Mouse (Mus musculus) MN1 (cell line): ENCODE data around the gene Cep131.

ENCODE experiments used
- DNase-seq: peaks from one replicate; pipeline ENCODE4 v3.0.0-alpha.2; 2016; ENCODE audit warnings: low spot score

Gene Cep131

DNA sequence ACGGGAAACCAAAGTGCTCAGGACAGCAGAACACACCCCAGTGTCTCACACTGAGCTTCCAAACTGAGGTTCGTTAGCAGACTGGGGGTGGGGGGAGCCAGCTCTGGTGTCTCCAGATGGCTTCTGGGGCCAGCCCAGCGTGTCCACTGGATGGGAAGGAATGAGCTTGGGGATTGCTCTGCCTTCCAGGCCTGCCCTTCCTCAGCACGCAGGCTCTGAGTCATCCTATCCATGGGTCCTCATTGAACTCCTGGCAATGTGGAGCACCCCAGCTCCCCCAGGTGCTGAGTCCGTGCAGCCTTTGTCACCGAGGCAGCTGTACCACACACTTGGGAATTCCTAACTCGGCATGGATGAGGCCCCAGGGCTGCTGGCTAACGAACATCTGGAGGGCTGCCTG, 64.4 kb downstream of the Cep131 start:
- no peak for DNase-seq

DNA sequence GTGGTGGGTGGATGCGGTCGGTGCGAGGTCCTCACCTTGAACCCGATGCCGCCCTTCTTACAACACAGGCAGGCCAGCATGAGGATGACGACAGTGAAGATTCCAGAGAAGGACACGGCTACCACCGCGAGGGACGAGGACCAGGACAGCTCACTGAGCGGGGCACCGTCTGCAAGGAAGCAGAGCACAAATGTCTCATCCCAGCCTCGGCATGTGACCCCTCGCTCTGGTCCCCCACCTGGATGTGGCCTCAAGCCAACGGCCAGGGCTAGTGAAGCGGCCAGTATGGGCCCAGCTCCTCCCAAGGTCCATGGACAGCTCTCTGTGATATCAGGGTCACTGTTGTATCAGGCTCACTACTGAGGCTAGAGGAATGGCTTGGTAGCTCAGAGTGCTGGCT, 65.3 kb downstream of the Cep131 start:
- DNase-seq, result no peak

DNA sequence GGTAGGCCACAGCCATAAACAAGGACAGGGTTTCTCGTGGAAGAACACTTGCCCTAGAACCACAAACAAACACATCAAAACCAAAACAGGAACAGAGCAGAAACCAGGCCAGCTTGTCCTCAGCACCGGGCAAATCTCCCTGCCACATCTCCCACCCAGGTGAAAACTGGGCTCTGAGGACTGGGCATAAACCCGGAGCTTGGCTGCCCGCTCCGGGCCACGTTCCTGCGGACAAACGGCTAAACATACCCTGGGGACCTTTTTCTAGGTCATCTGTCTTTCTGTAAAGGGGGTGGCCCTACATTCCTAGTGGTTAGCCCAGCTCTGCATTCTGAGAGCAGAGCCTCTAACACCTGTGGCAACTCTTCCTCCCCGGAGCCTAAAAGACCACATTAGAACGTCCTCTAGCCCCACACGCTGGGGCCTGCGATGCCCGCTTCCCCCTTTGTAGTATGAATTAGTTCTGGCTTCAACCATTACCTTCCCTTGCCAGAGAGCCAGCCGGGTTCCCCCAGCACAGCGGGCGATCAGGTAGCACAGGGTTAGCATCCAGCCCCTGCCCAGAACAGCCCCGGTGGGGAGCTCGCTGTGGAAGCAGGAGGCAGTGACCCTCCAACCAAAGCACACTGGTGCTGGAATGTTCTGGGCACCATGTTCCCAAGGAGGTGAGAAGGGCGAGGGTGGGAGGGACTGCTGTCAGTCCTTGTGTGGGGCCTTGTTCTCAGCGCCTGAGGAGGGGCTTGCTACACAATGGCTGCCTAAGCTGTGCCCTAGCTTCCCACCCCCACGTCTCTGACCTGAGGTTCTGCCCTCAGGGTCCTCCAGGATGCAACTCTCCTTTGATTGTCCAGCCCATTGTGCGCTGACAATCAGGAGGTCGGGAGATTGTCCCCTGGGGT, 66.8 kb downstream of the Cep131 start:
- DNase-seq, result no peak

DNA sequence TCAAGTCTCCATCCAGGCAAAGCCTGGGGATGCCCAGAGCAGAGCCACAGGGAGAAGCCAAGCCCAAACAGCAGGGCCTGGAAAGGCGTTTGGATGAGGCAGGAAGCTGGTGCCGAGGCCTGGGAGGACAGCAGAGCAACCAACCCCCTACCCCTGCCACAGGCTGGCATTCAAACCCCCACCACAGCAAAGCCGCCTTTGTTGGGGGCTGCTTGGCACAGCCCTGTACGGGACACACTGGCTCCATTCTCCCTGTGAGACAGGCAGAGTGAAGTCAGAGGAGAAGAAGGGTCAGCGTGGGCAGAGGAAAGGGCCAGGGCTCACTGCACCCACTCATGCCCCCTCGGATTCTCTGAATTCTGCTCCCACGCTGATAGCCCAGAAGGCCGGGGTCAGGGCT, 69.6 kb downstream of the Cep131 start:
- DNase-seq, result no peak

DNA sequence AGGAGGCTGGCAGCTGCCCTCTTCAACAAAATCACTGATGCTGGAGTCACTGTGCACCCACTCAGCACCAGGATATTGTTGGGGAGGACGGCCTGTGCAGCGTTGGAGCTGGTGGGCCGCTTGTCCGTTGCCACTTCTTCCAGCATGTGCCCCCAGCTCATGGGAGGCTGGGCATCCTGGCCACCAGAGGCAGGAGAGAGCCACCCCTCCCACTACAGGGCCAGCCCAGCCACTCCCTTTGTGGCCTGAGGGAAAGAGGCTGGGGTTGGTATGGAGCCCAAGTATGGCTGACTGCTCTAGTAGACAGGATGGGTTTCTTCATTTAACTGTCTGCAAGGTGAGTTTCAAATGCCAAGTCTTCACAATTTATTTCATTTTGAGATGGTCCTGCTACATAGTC, 71.9 kb downstream of the Cep131 start:
- no peak for DNase-seq
